Mouse (Mus musculus) kidney, adult 2 months (tissue): ENCODE results near the gene Comtd1. TPM values are rescaled to one million over a fixed set of nuclear protein-coding genes. Genes with fewer than 3 reads are reported as not detected.

ENCODE experiments used
- DNase-seq: peaks from one replicate; pipeline ENCODE4 v3.0.0; 2021
- H3K27ac ChIP-seq: fragments of 200-500 bp; 2 replicates; pipeline ENCODE4 v1.5.1; 2012; ENCODE audit warnings: low read depth, low read length, control low read depth, inconsistent platforms; ENCODE audit not compliant: insufficient read depth
- H3K27me3 ChIP-seq: fragments of 200-500 bp; replicated peaks from 2 replicates; pipeline ENCODE4 v1.6.1; 2012; ENCODE audit warnings: mild to moderate bottlenecking, moderate library complexity, low read length, inconsistent platforms; ENCODE audit not compliant: control insufficient read depth, insufficient read depth
- H3K36me3 ChIP-seq: fragments of 200-500 bp; 2 replicates; pipeline ENCODE4 v1.6.1; 2012; ENCODE audit warnings: mild to moderate bottlenecking, moderate library complexity, low read length, inconsistent platforms; ENCODE audit not compliant: control insufficient read depth, insufficient read depth
- H3K4me1 ChIP-seq: fragments of 200-500 bp; 2 replicates; pipeline ENCODE4 v1.6.1; 2011; ENCODE audit warnings: low read length; ENCODE audit not compliant: control insufficient read depth, insufficient read depth
- H3K4me3 ChIP-seq: fragments of 200-500 bp; 2 replicates; pipeline ENCODE4 v1.5.1; 2011; ENCODE audit warnings: mild to moderate bottlenecking, low read depth, low read length, control low read depth; ENCODE audit not compliant: insufficient read depth
- CTCF ChIP-seq: fragments of 200-500 bp; conservative IDR thresholded peaks from 2 replicates; pipeline ENCODE4 v1.5.1; 2011; ENCODE audit warnings: low read depth, mild to moderate bottlenecking, control low read depth, low read length, moderate library complexity, mixed read lengths; ENCODE audit not compliant: insufficient read depth, insufficient read length
- POLR2A ChIP-seq: fragments of 200-500 bp; IDR thresholded peaks from one replicate; pipeline ENCODE4 v1.6.1; 2011; ENCODE audit warnings: low read depth, low read length, control low read depth
- WGBS: fragments of 180-500 bp; shearing (Covaris S2); methylation state at CpG from one replicate; pipeline ENCODE4 v1.1.7; 2018; 5-methylcytosine and 5-hydroxymethylcytosine counted together
- polyA plus RNA-seq: library from polyadenylated mRNA; depleted of rRNA; stranded (reverse); fragments of >200 nt; gene quantifications from 2 replicates; pipeline ENCODE4 v1.2.3, GENCODE M21; 2012

The Comtd1 gene
- polyA plus RNA-seq, 1 experiment: 35.2 TPM

- no peaks in the 10 kb centered on the region for H3K36me3 ChIP-seq
- peaks cover 5% of the 10 kb centered on the region; the same call in 1 of the 2 replicates for H3K4me1 ChIP-seq
- 95% methylated on average over 4 of the region's 4 CpGs for WGBS
- TF ChIP-seq CTCF: no peak
- no peak for TF ChIP-seq POLR2A
- no peak overlapping the region for H3K4me3 ChIP-seq
- H3K27me3 ChIP-seq: no peaks in the 10 kb centered on the region
- H3K27ac ChIP-seq: no peak overlapping the region
- DNase-seq: no peak
Observed at GRCm38 (mm10) chr14:21820880-21821505, 27.8 kb downstream of the Comtd1 start.

DNA sequence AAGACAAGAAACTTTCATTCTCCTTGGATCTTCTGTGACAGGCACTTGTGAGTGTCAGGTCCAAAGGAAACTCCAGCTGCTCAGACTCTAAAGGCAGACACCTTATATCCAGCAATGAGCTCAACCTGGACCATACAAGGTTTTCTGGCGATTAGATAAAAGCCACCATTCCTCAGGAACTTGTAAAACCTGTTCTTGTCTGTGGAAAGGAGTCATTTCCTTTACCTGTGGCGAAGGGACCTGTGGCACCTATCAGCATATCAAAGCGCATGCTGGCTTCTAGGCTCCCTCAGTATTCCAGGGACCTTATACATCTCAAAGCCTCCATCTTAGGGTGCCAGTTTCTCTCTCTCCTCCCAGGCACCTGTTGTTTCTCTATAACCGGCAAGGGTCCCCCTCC is 31.3 kb downstream of the Comtd1 start:
- WGBS: 65% methylated on average over 4 of the region's 4 CpGs
- no peak for TF ChIP-seq POLR2A
- TF ChIP-seq CTCF: no peak
- Histone ChIP-seq H3K4me1 (peaks cover 4% of the 10 kb centered on the region; the same call in 1 of the 2 replicates), H3K36me3 (no peaks in the 10 kb centered on the region), H3K4me3 (no peak overlapping the region), H3K27me3 (no peaks in the 10 kb centered on the region), H3K27ac (no peak overlapping the region)
- no peak for DNase-seq

- Histone ChIP-seq H3K4me3 (no peak overlapping the region), H3K36me3 (no peaks in the 10 kb centered on the region), H3K27ac (no peak overlapping the region), H3K27me3 (no peaks in the 10 kb centered on the region), H3K4me1 (peaks cover 4% of the 10 kb centered on the region; the same call in 1 of the 2 replicates)
- 74% methylated on average over 3 of the region's 3 CpGs for WGBS
- no peak for DNase-seq
- no peak for TF ChIP-seq CTCF
- TF ChIP-seq POLR2A: no peak
Observed at GRCm38 (mm10) chr14:21816255-21816654, 32.5 kb downstream of the Comtd1 start.

GRCm38 (mm10) chr14:21814606-21815005 is 34.2 kb downstream of the Comtd1 start:
- Histone ChIP-seq H3K4me1 (peaks cover 4% of the 10 kb centered on the region; the same call in 1 of the 2 replicates), H3K27ac (no peak overlapping the region), H3K36me3 (no peaks in the 10 kb centered on the region), H3K27me3 (no peaks in the 10 kb centered on the region), H3K4me3 (no peak overlapping the region)
- WGBS: 93% methylated on average over 4 of the region's 4 CpGs
- DNase-seq: no peak
- TF ChIP-seq CTCF: no peak
- no peak for TF ChIP-seq POLR2A

GRCm38 (mm10) chr14:21813847-21814246 is 34.9 kb downstream of the Comtd1 start:
- H3K27me3 ChIP-seq: no peaks in the 10 kb centered on the region
- H3K4me3 ChIP-seq: no peak overlapping the region
- peak; percentile 33 for DNase-seq
- H3K4me1 ChIP-seq: peaks cover 4% of the 10 kb centered on the region; the same call in 1 of the 2 replicates
- no peak for TF ChIP-seq CTCF
- WGBS: 74% methylated on average over 3 of the region's 3 CpGs
- no peaks in the 10 kb centered on the region for H3K36me3 ChIP-seq
- H3K27ac ChIP-seq: no peak overlapping the region

- TF ChIP-seq CTCF: no peak
- TF ChIP-seq POLR2A: no peak
- H3K4me1 ChIP-seq: peaks cover 4% of the 10 kb centered on the region; the same call in 1 of the 2 replicates
- WGBS: 60% methylated on average over 4 of the region's 4 CpGs
- no peak overlapping the region for H3K4me3 ChIP-seq
- H3K36me3 ChIP-seq: no peaks in the 10 kb centered on the region
- no peaks in the 10 kb centered on the region for H3K27me3 ChIP-seq
- no peak overlapping the region for H3K27ac ChIP-seq
- DNase-seq: no peak
Observed at GRCm38 (mm10) chr14:21813216-21813615, 35.6 kb downstream of the Comtd1 start.

- 21% methylated on average over 14 of the region's 14 CpGs for WGBS
- peak; percentile 83 for DNase-seq
- Histone ChIP-seq H3K27ac (no peak overlapping the region), H3K27me3 (no peaks in the 10 kb centered on the region), H3K36me3 (no peaks in the 10 kb centered on the region), H3K4me1 (peaks cover 4% of the 10 kb centered on the region; the same call in 1 of the 2 replicates), H3K4me3 (no peak overlapping the region)
- TF ChIP-seq POLR2A (no peak), CTCF (peak; percentile 74)
Observed at GRCm38 (mm10) chr14:21812590-21813162, 36.1 kb downstream of the Comtd1 start.
